In the genomic region with DNA sequence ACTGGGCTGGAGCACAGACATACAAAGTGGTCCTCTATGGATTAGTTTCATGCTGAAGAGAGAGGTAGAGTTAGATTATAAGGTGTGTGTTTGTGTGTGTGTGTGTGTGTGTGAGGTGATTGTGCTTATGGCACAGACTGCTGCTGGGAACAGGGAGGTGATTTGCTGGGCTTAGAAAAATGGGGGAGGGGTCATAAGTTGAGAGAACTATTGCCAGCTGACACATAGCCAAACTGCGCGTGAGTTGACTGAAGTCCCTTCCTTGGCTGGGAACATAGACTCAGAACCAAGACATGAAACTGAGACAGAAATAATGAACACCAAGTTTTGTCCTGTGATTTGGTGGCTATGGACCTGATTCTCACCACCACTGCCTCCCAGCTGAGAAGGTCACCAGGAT, we compare ENCODE assay signal across 14 mouse cellular contexts.
"Had no signal": no experiment of that assay in that cellular context is flagged by ENCODE, and none has a peak within 500 bp of the region (broad histone marks: within the 10 kb centered on the region; RNA-seq: fewer than 3 reads in every experiment).

No protein-coding gene starts in this region.

- DNase-seq: kidney, adult 11 months; kidney, adult 9 months; kidney, postnatal 36 days; left cerebral cortex, postnatal 4 days; right cerebral cortex, postnatal 14 days; thymus, adult 2 months; thymus, postnatal 25 days had no signal

- H3K4me2 ChIP-seq: limb, embryonic 13.5 days; lung, embryonic 15.5 days; midbrain, embryonic 15.5 days; neural tube, embryonic 13.5 days; stomach, embryonic 15.5 days had no signal

- H3K9me3 ChIP-seq: limb, embryonic 13.5 days; lung, embryonic 15.5 days; midbrain, embryonic 15.5 days; neural tube, embryonic 13.5 days; stomach, embryonic 15.5 days had no signal

- H3K4me3 ChIP-seq: limb, embryonic 13.5 days; lung, embryonic 15.5 days; midbrain, embryonic 15.5 days; neural tube, embryonic 13.5 days; stomach, embryonic 15.5 days had no signal

- ATAC-seq: midbrain, embryonic 15.5 days had no signal

- H3K27me3 ChIP-seq: limb, embryonic 13.5 days; lung, embryonic 15.5 days; midbrain, embryonic 15.5 days; neural tube, embryonic 13.5 days; stomach, embryonic 15.5 days had no signal

- H3K36me3 ChIP-seq: limb, embryonic 13.5 days; lung, embryonic 15.5 days; midbrain, embryonic 15.5 days; neural tube, embryonic 13.5 days; stomach, embryonic 15.5 days had no signal

- H3K27ac ChIP-seq: kidney, postnatal 0 days; liver, embryonic 14.5 days; lung, embryonic 15.5 days; midbrain, embryonic 15.5 days; stomach, embryonic 15.5 days had no signal

- H3K9ac ChIP-seq: limb, embryonic 13.5 days; liver, embryonic 14.5 days; lung, embryonic 15.5 days; midbrain, embryonic 15.5 days; neural tube, embryonic 13.5 days; stomach, embryonic 15.5 days had no signal
